Mouse (Mus musculus): ENCODE measurements around the gene Rspo3. TPM values are rescaled to one million over a fixed set of nuclear protein-coding genes. Genes with fewer than 3 reads are reported as not detected.

Gene Rspo3
- polyA plus RNA-seq, 1 experiment: 1.9 TPM

GRCm38 (mm10) chr10:29542982-29543381 is 7.3 kb upstream of the Rspo3 start:
- H3K4me3 ChIP-seq (ENCODE audit: insufficient read depth, poor library complexity, severe bottlenecking): no peak overlapping the region
- no peaks in the 10 kb centered on the region for H3K27me3 ChIP-seq (ENCODE audit: control insufficient read depth, insufficient read depth, insufficient read length)
- no peak overlapping the region for H3ac ChIP-seq (ENCODE audit: control insufficient read depth, insufficient read length, low read depth)
- no peaks in the 10 kb centered on the region for H3K79me3 ChIP-seq (ENCODE audit: low read depth)
- H3K36me3 ChIP-seq (ENCODE audit: control insufficient read depth, insufficient read depth): no peaks in the 10 kb centered on the region
- no peaks in the 10 kb centered on the region for H3K79me2 ChIP-seq (ENCODE audit: control insufficient read depth, insufficient read depth)
- TF ChIP-seq CEBPB (IDR thresholded peaks at IDR 0.05; ENCODE audit: low read depth) (no peak), MYOG (IDR thresholded peaks at IDR 0.05; ENCODE audit: control insufficient read depth, extremely low read depth, insufficient read length) (no peak), MYOD1 (IDR thresholded peaks at IDR 0.05; ENCODE audit: control insufficient read depth, insufficient read length, low read depth) (no peak), USF1 (IDR thresholded peaks at IDR 0.05; ENCODE audit: low read depth) (no peak), CTCF (IDR thresholded peaks at IDR 0.05; ENCODE audit: control insufficient read depth, insufficient read depth, insufficient read length) (no peak), MAX (IDR thresholded peaks at IDR 0.05) (no peak), FOSL1 (IDR thresholded peaks at IDR 0.05; ENCODE audit: insufficient read depth, low read length, poor library complexity, severe bottlenecking) (no peak)

GRCm38 (mm10) chr10:29539516-29539915 is 3.8 kb upstream of the Rspo3 start:
- H3K4me3 ChIP-seq (ENCODE audit: insufficient read depth, poor library complexity, severe bottlenecking): no peak overlapping the region
- no peaks in the 10 kb centered on the region for H3K27me3 ChIP-seq (ENCODE audit: control insufficient read depth, insufficient read depth, insufficient read length)
- H3K79me3 ChIP-seq (ENCODE audit: low read depth): no peaks in the 10 kb centered on the region
- H3K79me2 ChIP-seq (ENCODE audit: control insufficient read depth, insufficient read depth): no peaks in the 10 kb centered on the region
- H3K36me3 ChIP-seq (ENCODE audit: control insufficient read depth, insufficient read depth): no peaks in the 10 kb centered on the region
- no peak overlapping the region for H3ac ChIP-seq (ENCODE audit: control insufficient read depth, insufficient read length, low read depth)
- TF ChIP-seq MYOG (IDR thresholded peaks at IDR 0.05; ENCODE audit: control insufficient read depth, extremely low read depth, insufficient read length) (no peak), MAX (IDR thresholded peaks at IDR 0.05) (no peak), MYOD1 (IDR thresholded peaks at IDR 0.05; ENCODE audit: control insufficient read depth, insufficient read length, low read depth) (no peak), FOSL1 (IDR thresholded peaks at IDR 0.05; ENCODE audit: insufficient read depth, low read length, poor library complexity, severe bottlenecking) (no peak), USF1 (IDR thresholded peaks at IDR 0.05; ENCODE audit: low read depth) (no peak), CEBPB (IDR thresholded peaks at IDR 0.05; ENCODE audit: low read depth) (no peak), CTCF (IDR thresholded peaks at IDR 0.05; ENCODE audit: control insufficient read depth, insufficient read depth, insufficient read length) (no peak)

GRCm38 (mm10) chr10:29538791-29539190 is 3.1 kb upstream of the Rspo3 start:
- Histone ChIP-seq H3K79me2 (ENCODE audit: control insufficient read depth, insufficient read depth) (no peaks in the 10 kb centered on the region), H3K4me3 (ENCODE audit: insufficient read depth, poor library complexity, severe bottlenecking) (no peak overlapping the region), H3ac (ENCODE audit: control insufficient read depth, insufficient read length, low read depth) (no peak overlapping the region), H3K36me3 (ENCODE audit: control insufficient read depth, insufficient read depth) (no peaks in the 10 kb centered on the region), H3K27me3 (ENCODE audit: control insufficient read depth, insufficient read depth, insufficient read length) (no peaks in the 10 kb centered on the region), H3K79me3 (ENCODE audit: low read depth) (no peaks in the 10 kb centered on the region)
- TF ChIP-seq CTCF (IDR thresholded peaks at IDR 0.05; ENCODE audit: control insufficient read depth, insufficient read depth, insufficient read length) (no peak), FOSL1 (IDR thresholded peaks at IDR 0.05; ENCODE audit: insufficient read depth, low read length, poor library complexity, severe bottlenecking) (no peak), USF1 (IDR thresholded peaks at IDR 0.05; ENCODE audit: low read depth) (no peak), MYOG (IDR thresholded peaks at IDR 0.05; ENCODE audit: control insufficient read depth, extremely low read depth, insufficient read length) (no peak), MYOD1 (IDR thresholded peaks at IDR 0.05; ENCODE audit: control insufficient read depth, insufficient read length, low read depth) (no peak)

- no peaks in the 10 kb centered on the region for H3K27me3 ChIP-seq (ENCODE audit: control insufficient read depth, insufficient read depth, insufficient read length)
- no peaks in the 10 kb centered on the region for H3K36me3 ChIP-seq (ENCODE audit: control insufficient read depth, insufficient read depth)
- no peaks in the 10 kb centered on the region for H3K79me2 ChIP-seq (ENCODE audit: control insufficient read depth, insufficient read depth)
- H3K79me3 ChIP-seq (ENCODE audit: low read depth): no peaks in the 10 kb centered on the region
- no peak for TF ChIP-seq CTCF (IDR thresholded peaks at IDR 0.05; ENCODE audit: control insufficient read depth, insufficient read depth, insufficient read length)
- TF ChIP-seq USF1 (IDR thresholded peaks at IDR 0.05; ENCODE audit: low read depth): no peak
- no peak for TF ChIP-seq MAX (IDR thresholded peaks at IDR 0.05)
- no peak for TF ChIP-seq FOSL1 (IDR thresholded peaks at IDR 0.05; ENCODE audit: insufficient read depth, low read length, poor library complexity, severe bottlenecking)
- TF ChIP-seq MYOD1 (IDR thresholded peaks at IDR 0.05; ENCODE audit: control insufficient read depth, insufficient read length, low read depth): no peak
- TF ChIP-seq CEBPB (IDR thresholded peaks at IDR 0.05; ENCODE audit: low read depth): no peak
- TF ChIP-seq MYOG (IDR thresholded peaks at IDR 0.05; ENCODE audit: control insufficient read depth, extremely low read depth, insufficient read length): no peak
- H3ac ChIP-seq (ENCODE audit: control insufficient read depth, insufficient read length, low read depth): no peak overlapping the region
- H3K4me3 ChIP-seq (ENCODE audit: insufficient read depth, poor library complexity, severe bottlenecking): peak overlapping the region; percentile 34
These were observed 838 bp downstream of the Rspo3 start for GRCm38 (mm10) chr10:29534830-29535227.

- H3K79me2 ChIP-seq (ENCODE audit: control insufficient read depth, insufficient read depth): no peaks in the 10 kb centered on the region
- H3K79me3 ChIP-seq (ENCODE audit: low read depth): no peaks in the 10 kb centered on the region
- no peak for TF ChIP-seq CTCF (IDR thresholded peaks at IDR 0.05; ENCODE audit: control insufficient read depth, insufficient read depth, insufficient read length)
- no peak for TF ChIP-seq FOSL1 (IDR thresholded peaks at IDR 0.05; ENCODE audit: insufficient read depth, low read length, poor library complexity, severe bottlenecking)
- TF ChIP-seq CEBPB (IDR thresholded peaks at IDR 0.05; ENCODE audit: low read depth): no peak
- H3K27me3 ChIP-seq (ENCODE audit: control insufficient read depth, insufficient read depth, insufficient read length): no peaks in the 10 kb centered on the region
- H3K4me3 ChIP-seq (ENCODE audit: insufficient read depth, poor library complexity, severe bottlenecking): peak overlapping the region; percentile 6
- no peaks in the 10 kb centered on the region for H3K36me3 ChIP-seq (ENCODE audit: control insufficient read depth, insufficient read depth)
- peak overlapping the region; percentile 23 for H3ac ChIP-seq (ENCODE audit: control insufficient read depth, insufficient read length, low read depth)
These were observed 1.5 kb downstream of the Rspo3 start for GRCm38 (mm10) chr10:29533846-29534829.
